Mouse (Mus musculus) forebrain, embryonic 10.5 days (tissue): Measurements from ENCODE around the gene Slc6a9. TPM values are rescaled to one million over a fixed set of nuclear protein-coding genes. Genes with fewer than 3 reads are reported as not detected.

ENCODE experiments used
- DNase-seq: peaks from one replicate; pipeline ENCODE4 v3.0.0-alpha.2; 2017; ENCODE audit warnings: low spot score; ENCODE audit errors: extremely low spot score
- H3K27ac ChIP-seq: fragments of 300-500 bp; sonication (generic); 2 replicates; pipeline ENCODE4 v1.5.1; 2016; ENCODE audit warnings: mild to moderate bottlenecking
- H3K27me3 ChIP-seq: fragments of 300-500 bp; sonication (generic); 2 replicates; pipeline ENCODE4 v1.6.1; 2016; ENCODE audit warnings: mild to moderate bottlenecking; ENCODE audit not compliant: poor library complexity, severe bottlenecking
- H3K36me3 ChIP-seq: fragments of 300-500 bp; sonication (generic); replicated peaks from 2 replicates; pipeline ENCODE4 v1.6.1; 2016; ENCODE audit warnings: mild to moderate bottlenecking, moderate library complexity
- H3K4me1 ChIP-seq: fragments of 300-500 bp; sonication (generic); 2 replicates; pipeline ENCODE4 v1.6.1; 2016
- H3K4me3 ChIP-seq: fragments of 300-500 bp; sonication (generic); 2 replicates; pipeline ENCODE4 v1.5.1; 2016; ENCODE audit warnings: mild to moderate bottlenecking, moderate library complexity
- H3K9me3 ChIP-seq: fragments of 300-500 bp; sonication (generic); 2 replicates; pipeline ENCODE4 v1.6.1; 2016; ENCODE audit warnings: mild to moderate bottlenecking, moderate library complexity
- WGBS: fragments of 180-500 bp; shearing (Covaris S2); methylation state at CpG from one replicate; pipeline ENCODE4 v1.1.7; 2016; 5-methylcytosine and 5-hydroxymethylcytosine counted together
- polyA plus RNA-seq: library from polyadenylated mRNA; unstranded; fragments of >200 nt; fragmentation: Nextera tagmentation; extraction: Ambion mirVana; gene quantifications from 2 replicates; pipeline ENCODE4 v1.2.1, GENCODE M21; 2016

The Slc6a9 gene
- polyA plus RNA-seq, 1 experiment from 2014 or later, result 9.1 TPM

DNA sequence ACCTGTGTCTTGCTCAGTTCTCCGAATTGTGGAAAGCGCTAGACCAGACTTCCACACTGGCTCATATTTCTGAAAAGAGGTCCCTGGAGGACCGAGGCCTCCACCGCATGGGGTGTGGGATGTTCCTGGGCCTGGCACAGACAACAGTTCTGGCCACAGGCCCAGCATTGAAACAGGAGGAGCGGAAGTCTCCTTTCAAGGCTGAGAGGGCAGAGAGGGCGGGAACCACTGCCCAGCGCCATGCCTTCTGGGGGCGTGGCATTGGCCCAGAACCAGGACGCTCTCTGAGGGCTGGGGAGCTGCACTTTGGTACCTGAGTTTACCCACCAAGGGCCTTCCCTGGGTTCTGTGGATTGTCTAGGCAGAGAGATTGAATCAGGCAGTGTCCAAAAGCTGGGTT, 31.8 kb downstream of the Slc6a9 start:
- WGBS, result 69% methylated on average over 9 of the region's 9 CpGs
- DNase-seq, result no peak
- H3K27me3 ChIP-seq, result peaks cover 21% of the 10 kb centered on the region
- H3K4me3 ChIP-seq, result no peak overlapping the region
- H3K36me3 ChIP-seq, result peaks cover 7% of the 10 kb centered on the region; the same call in 1 of the 2 replicates
- H3K4me1 ChIP-seq, result peaks cover 41% of the 10 kb centered on the region
- H3K27ac ChIP-seq, result no peak overlapping the region
- H3K9me3 ChIP-seq, result no peaks in the 10 kb centered on the region

DNA sequence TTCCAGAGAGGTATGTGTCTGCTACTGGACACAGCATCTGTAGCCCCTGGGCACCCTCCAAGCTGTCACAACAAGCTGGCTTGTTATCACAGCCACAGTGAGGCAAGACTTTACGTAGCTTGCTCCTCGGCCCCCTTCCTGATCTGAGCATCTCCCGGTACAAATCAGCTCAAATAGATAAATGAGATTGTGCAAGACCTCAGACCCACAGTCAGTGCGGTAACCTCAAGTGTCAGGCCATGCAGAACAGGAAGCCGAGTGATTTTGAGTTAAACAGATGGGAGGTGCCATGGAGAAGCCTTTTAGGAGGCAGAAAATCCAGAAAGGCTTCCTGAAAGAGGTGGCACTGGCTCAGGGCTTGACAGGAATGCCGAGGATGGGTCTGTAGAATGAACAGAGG, 32.7 kb downstream of the Slc6a9 start:
- peaks cover 50% of the 10 kb centered on the region for H3K4me1 ChIP-seq
- 82% methylated on average over 6 of the region's 6 CpGs for WGBS
- peaks cover 21% of the 10 kb centered on the region for H3K27me3 ChIP-seq
- H3K27ac ChIP-seq, result no peak overlapping the region
- DNase-seq, result no peak
- peaks cover 7% of the 10 kb centered on the region; the same call in 1 of the 2 replicates for H3K36me3 ChIP-seq
- no peak overlapping the region for H3K4me3 ChIP-seq
- no peaks in the 10 kb centered on the region for H3K9me3 ChIP-seq

DNA sequence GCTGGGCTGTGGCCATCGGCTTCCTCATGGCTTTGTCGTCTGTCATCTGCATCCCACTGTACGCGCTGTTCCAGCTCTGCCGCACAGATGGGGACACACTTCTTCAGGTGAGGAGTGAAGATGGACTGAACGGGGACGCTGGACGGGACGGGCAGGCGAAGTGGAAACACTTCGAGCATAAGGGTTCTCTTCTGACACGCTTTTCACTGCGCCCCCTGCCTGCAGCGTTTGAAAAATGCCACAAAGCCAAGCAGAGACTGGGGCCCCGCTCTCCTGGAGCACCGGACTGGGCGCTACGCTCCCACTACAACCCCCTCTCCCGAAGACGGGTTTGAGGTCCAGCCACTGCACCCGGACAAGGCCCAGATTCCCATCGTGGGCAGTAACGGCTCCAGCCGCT, 33.5 kb downstream of the Slc6a9 start:
- Histone ChIP-seq H3K9me3 (no peaks in the 10 kb centered on the region), H3K27ac (peak overlapping the region; percentile 37; the same call in 1 of the 2 replicates), H3K4me3 (peak overlapping the region; percentile 18; the same call in 1 of the 2 replicates), H3K4me1 (peaks cover 57% of the 10 kb centered on the region), H3K36me3 (peaks cover 7% of the 10 kb centered on the region; the same call in 1 of the 2 replicates), H3K27me3 (peaks cover 21% of the 10 kb centered on the region)
- DNase-seq, result peak; percentile 62
- 18% methylated on average over 24 of the region's 24 CpGs for WGBS

DNA sequence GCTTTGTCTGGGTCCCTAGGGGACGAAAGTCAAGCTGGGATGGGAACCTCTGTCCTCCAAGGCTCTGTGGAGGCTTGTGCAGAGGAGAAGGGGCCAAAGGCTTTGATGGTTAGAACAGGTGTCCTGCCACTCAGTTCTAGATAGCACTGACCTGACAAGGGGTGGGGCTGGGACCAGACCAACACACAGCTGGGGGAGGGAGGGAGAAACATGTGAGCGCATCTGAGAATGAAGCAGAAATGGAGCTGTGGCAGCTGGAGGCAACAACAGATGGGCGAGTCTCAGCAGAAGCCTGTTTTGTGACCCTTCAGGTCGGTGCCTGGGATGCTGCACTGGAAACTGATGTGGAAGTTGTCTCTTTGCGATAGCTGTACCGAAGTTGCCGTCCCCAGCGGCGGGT, 35.0 kb downstream of the Slc6a9 start:
- no peak overlapping the region for H3K27ac ChIP-seq
- no peaks in the 10 kb centered on the region for H3K9me3 ChIP-seq
- H3K36me3 ChIP-seq, result peaks cover 22% of the 10 kb centered on the region
- no peak overlapping the region for H3K4me3 ChIP-seq
- H3K27me3 ChIP-seq, result peaks cover 21% of the 10 kb centered on the region
- 79% methylated on average over 9 of the region's 9 CpGs for WGBS
- peaks cover 58% of the 10 kb centered on the region for H3K4me1 ChIP-seq
- no peak for DNase-seq

DNA sequence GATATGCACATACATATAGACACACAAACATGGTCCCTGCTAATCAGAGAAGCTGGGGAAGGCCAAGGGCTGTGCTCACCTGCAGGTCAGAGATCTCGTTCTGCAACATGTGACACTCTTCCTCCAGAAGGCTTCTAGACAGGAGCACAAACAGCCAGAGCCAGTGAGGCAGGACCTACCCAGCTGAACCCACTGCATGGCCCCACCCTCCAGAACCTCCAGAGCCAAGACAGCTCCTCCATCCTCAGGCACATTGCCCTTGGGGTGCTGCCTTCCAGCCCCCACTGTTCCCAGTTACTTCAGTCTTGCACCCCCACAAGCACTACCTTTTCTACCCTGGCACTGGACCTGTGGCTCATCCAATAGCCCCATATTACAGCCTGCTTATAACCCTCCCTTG, 36.1 kb downstream of the Slc6a9 start:
- Histone ChIP-seq H3K9me3 (no peaks in the 10 kb centered on the region), H3K27me3 (peaks cover 21% of the 10 kb centered on the region), H3K27ac (no peak overlapping the region), H3K4me1 (peaks cover 58% of the 10 kb centered on the region), H3K4me3 (no peak overlapping the region), H3K36me3 (peaks cover 29% of the 10 kb centered on the region)
- 76% methylated on average over 1 of the region's 1 CpGs for WGBS
- no peak for DNase-seq

DNA sequence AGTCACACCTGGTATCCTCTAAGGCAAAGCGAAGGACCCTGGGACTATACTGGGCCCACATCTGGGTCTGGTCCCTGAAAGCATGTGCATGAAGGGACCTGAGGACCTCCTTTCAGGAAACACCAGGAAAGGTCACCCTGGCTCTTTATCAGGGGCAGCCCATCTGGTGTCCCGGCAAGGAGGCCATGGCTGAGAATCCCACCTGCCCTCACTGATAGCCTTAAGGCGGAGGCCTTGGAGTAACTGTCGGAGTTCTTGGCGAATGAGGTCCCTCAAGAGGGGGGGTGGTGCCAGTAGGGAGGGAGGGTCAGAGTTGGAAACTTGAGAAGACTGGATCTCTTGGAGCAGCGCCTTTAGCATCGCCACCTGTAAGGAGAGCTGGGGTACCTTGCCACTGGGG, 37.5 kb downstream of the Slc6a9 start:
- WGBS, result 57% methylated on average over 7 of the region's 7 CpGs
- no peak for DNase-seq
- Histone ChIP-seq H3K36me3 (peaks cover 41% of the 10 kb centered on the region), H3K27ac (no peak overlapping the region), H3K4me1 (peaks cover 50% of the 10 kb centered on the region), H3K27me3 (peaks cover 19% of the 10 kb centered on the region), H3K4me3 (peak overlapping the region; percentile 34; the same call in 1 of the 2 replicates), H3K9me3 (no peaks in the 10 kb centered on the region)

DNA sequence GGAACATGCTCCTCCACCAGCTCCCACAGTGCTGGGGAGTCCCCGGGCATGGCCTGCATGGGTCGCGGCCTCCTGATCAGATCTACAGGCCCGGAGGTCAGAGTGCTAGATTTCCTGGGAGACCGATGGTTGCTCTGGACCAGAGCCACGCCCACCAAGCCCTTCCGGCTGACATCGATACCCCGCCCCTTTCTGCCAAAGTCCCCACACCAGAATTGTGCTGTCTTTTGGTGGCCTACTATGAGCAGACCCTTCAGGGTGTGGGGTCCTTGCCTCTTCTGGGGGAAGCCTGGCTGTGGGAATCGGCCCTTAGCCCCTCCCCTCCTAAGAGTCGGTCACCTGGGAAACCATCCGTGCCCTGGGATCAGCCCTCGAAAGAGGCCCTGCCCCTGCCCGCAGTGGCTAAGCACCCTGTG, 38.2 kb downstream of the Slc6a9 start, which contains the start of gene Ccdc24:
Ccdc24 (minus strand) TSS at position 87 of the 416 bp plus-strand sequence.
- Histone ChIP-seq H3K27me3 (peaks cover 12% of the 10 kb centered on the region; the same call in 1 of the 2 replicates), H3K4me3 (peak within 1 kb of the TSS; percentile 34), H3K36me3 (peaks cover 48% of the 10 kb centered on the region), H3K9me3 (no peaks in the 10 kb centered on the region), H3K27ac (peak within 1 kb of the TSS; percentile 36), H3K4me1 (peaks cover 47% of the 10 kb centered on the region)
- DNase-seq, result peak; percentile 42
- 10% methylated on average over 14 of the region's 14 CpGs for WGBS

DNA sequence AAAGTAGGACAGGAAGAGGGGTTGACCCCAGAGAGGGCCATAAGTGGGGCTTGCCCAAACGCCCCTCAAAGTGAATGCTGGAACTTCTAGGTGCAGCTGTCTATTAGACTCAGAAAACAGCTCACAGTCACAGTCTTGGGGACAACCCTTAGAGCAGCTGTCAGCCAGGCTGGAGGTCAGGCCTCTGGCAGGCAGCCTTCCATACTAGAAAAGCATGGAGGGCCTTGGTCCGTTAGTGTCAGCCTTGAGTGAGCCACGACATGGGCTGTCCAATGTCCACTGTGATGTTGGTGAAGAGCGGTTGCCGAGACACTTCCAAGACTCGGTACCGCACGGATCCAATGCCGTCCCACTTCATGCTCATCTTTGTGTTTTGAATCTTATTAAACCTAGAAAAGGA, 39.3 kb downstream of the Slc6a9 start:
- Histone ChIP-seq H3K4me1 (peaks cover 38% of the 10 kb centered on the region), H3K27me3 (0 out of 2 replicates have a peak, but pooled peaks cover 3% of the 10 kb centered on the region), H3K4me3 (no peak overlapping the region), H3K9me3 (no peaks in the 10 kb centered on the region), H3K36me3 (peaks cover 57% of the 10 kb centered on the region), H3K27ac (no peak overlapping the region)
- WGBS, result 93% methylated on average over 9 of the region's 9 CpGs
- DNase-seq, result no peak

DNA sequence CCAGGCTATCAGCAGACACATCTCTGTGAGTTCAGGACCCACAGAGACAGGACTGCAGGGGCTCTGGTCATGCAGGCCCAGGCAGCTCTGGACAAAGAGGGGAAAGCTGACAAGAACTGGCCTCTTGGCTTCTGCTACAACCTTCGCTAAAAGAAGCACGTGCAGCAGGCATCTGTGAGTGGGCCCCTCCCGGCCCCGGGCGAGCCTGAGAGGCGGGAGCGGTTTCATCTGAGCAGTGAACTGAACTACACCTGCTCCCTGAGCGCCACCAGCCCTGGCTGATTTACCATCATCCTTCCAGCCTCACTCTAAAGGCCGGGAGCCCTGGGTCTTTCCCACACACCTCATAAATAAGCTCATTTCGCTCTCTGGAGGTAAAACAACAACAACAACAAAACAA, 44.0 kb downstream of the Slc6a9 start:
- Histone ChIP-seq H3K9me3 (no peaks in the 10 kb centered on the region), H3K27me3 (no peaks in the 10 kb centered on the region), H3K27ac (no peak overlapping the region), H3K36me3 (peaks cover 80% of the 10 kb centered on the region), H3K4me1 (peaks cover 33% of the 10 kb centered on the region), H3K4me3 (no peak overlapping the region)
- no peak for DNase-seq
- WGBS, result 82% methylated on average over 10 of the region's 10 CpGs

DNA sequence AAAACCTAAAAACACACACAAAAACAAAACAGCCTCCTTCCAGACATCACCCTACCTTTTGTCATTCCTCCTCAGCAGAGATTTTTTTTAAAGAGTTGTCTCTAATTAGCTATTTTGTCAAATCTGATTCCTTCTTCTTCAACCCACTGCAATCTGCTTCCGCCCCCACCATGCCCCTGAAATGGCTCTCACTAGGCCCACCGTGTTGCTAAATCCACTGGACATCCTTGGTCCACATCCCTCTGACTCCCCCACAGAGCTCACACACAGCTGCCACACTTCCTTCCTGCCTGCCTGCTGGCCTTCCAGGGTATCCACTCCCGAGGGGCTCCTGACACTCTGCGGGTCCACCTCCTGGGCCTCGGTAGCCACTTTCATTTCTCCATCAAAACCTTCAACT, 44.4 kb downstream of the Slc6a9 start:
- Histone ChIP-seq H3K36me3 (peaks cover 76% of the 10 kb centered on the region), H3K27me3 (no peaks in the 10 kb centered on the region), H3K27ac (no peak overlapping the region), H3K9me3 (no peaks in the 10 kb centered on the region), H3K4me3 (no peak overlapping the region), H3K4me1 (peaks cover 35% of the 10 kb centered on the region)
- no peak for DNase-seq
- WGBS, result 87% methylated on average over 5 of the region's 5 CpGs

DNA sequence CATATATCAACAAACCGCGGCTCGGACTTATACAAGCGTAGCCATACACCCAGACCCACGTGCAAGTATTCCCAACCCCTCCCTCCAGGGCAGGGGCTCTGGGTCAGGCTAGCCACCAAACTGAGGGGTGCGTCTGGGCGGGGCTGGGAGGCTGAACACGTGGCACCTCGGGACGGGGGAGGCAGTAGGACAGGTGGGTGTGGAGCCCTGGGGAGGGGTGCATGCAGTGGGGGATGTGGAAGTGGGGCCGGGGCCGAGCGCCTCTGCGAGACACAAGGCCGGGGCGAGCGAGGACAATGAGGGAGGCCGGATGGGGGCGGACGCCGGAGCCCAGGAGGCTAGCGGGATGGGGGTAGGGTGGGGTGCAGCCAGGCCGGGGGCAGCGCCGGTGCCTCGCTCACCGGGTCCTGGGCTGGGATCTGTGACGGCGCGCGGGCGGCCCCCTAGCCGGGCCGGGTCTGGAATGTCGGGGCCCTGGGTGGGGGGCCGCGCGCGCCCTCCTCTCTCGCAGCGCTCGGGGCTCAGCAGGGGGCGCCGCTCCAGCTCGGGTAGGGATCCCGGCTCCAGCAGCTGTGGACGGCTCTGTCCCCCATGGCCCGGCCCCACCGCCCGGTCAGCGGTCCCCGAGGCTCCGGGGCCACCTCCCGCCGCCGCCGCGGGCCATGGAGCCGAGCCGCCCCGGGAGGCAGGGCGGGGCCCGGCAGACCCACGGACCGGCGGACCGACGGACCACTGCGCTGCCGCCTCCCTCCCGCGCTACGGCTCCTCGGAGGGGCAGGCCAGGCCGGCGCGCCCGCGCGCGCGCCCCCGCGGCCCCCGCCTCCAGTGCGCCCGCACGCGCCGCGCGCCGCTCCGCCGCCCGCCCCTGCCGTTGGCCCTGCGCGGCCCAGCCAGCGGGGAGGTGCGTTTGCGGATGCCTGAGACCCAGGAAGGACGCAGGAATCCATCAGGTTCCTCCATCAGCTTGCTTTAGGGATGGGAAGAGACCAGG, 48.7 kb downstream of the Slc6a9 start, which contains the start of gene B4galt2:
B4galt2 (minus strand) TSS at position 787 of the 991 bp plus-strand sequence.
- Histone ChIP-seq H3K4me1 (peaks cover 69% of the 10 kb centered on the region), H3K36me3 (peaks cover 58% of the 10 kb centered on the region)

DNA sequence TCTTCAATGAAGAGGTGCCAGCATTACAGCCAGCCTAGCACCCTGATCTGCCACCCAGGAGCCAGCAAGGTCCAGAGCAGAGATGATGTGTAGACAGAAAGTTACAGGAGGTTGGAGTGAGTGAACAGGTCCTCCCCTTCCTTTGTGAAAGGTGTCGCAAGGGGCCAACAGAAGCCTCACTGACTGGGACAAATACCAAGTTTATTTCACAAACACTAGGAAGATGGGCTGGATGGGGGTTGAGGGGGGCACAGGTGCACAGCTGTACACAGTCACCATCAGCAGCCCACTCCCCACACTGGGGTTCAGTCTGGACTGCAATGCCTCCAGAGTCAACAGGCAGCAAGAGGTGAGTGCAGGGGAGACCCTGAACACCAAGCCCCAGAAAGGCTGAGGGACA, 49.8 kb downstream of the Slc6a9 start:
- no peak for DNase-seq
- Histone ChIP-seq H3K4me1 (peaks cover 69% of the 10 kb centered on the region), H3K27ac (no peak overlapping the region), H3K9me3 (no peaks in the 10 kb centered on the region), H3K27me3 (no peaks in the 10 kb centered on the region), H3K36me3 (peaks cover 54% of the 10 kb centered on the region), H3K4me3 (peak overlapping the region; percentile 92)
- WGBS, result 100% methylated on average over 1 of the region's 1 CpGs

More for the DNA sequence above, 48.7 kb downstream of the Slc6a9 start, which contains the start of gene B4galt2:
- H3K4me3 ChIP-seq, result peak within 1 kb of the TSS; percentile 92
- H3K9me3 ChIP-seq, result no peaks in the 10 kb centered on the region
- WGBS, result 1% methylated on average over 97 of the region's 103 CpGs
- peak within 1 kb of the TSS; percentile 96 for H3K27ac ChIP-seq
- H3K27me3 ChIP-seq, result no peaks in the 10 kb centered on the region
- DNase-seq, result peak; percentile 68

DNA sequence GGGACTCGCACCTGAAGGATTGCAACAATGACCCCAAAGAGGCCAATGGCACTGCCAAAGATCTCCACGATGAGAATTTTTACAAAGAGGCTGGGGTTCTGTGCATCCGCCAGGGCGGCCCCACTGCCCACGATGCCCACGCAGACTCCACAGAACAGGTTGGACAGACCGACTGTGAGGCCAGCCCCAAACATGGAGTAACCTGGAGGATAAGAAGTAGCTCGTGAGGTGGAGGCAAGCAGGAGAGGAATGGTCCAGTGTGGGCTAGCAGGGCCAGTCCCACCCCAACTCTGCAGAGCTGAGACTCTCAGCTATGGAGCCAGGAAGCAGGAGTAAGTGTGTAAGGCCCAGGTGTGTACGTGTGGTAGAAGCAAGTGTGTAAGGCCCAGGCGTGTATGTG, 50.8 kb downstream of the Slc6a9 start:
- H3K9me3 ChIP-seq, result no peaks in the 10 kb centered on the region
- H3K4me3 ChIP-seq, result no peak overlapping the region
- no peak for DNase-seq
- H3K4me1 ChIP-seq, result peaks cover 64% of the 10 kb centered on the region
- WGBS, result 96% methylated on average over 10 of the region's 10 CpGs
- no peaks in the 10 kb centered on the region for H3K27me3 ChIP-seq
- H3K36me3 ChIP-seq, result peaks cover 54% of the 10 kb centered on the region
- no peak overlapping the region for H3K27ac ChIP-seq
